Mouse (Mus musculus) stomach, postnatal 0 days (tissue): ENCODE measurements around the gene Cnnm4. TPM values are rescaled to one million over a fixed set of nuclear protein-coding genes. Genes with fewer than 3 reads are reported as not detected.
A peak's percentile ranks its signal among the peaks of the same experiment; 100 is the strongest.
"Not testable (repeated sequence)": the region's sequence is repeated elsewhere in the genome, so short reads cannot be mapped to it uniquely, and the experiment has no call there.

Source experiments
- ATAC-seq: fragments of 200-750 bp; cut with Nextera tagmentation; 2 replicates; pipeline ENCODE4 v1.8.0; 2017; ENCODE audit not compliant: low FRiP score, low TSS enrichment
- DNase-seq: peaks from one replicate; pipeline ENCODE4 v3.0.0-alpha.2; 2016; ENCODE audit warnings: low spot score
- H3K27ac ChIP-seq: fragments of 300-500 bp; sonication (generic); replicated peaks from 2 replicates; pipeline ENCODE4 v1.5.1; 2014; ENCODE audit warnings: mild to moderate bottlenecking, control low read depth
- H3K27me3 ChIP-seq: fragments of 300-500 bp; sonication (generic); 2 replicates; pipeline ENCODE4 v1.6.1; 2014; ENCODE audit warnings: low read length; ENCODE audit not compliant: control insufficient read depth, insufficient read depth
- H3K36me3 ChIP-seq: fragments of 300-500 bp; sonication (generic); 2 replicates; pipeline ENCODE4 v1.6.1; 2014; ENCODE audit warnings: low read length, mixed read lengths; ENCODE audit not compliant: control insufficient read depth, insufficient read depth
- H3K4me1 ChIP-seq: fragments of 300-500 bp; sonication (generic); replicated peaks from 2 replicates; pipeline ENCODE4 v1.6.1; 2014; ENCODE audit warnings: antibody characterized with exemption; ENCODE audit not compliant: control insufficient read depth, insufficient read depth
- H3K4me2 ChIP-seq: fragments of 300-500 bp; sonication (generic); replicated peaks from 2 replicates; pipeline ENCODE4 v1.6.1; 2014; ENCODE audit warnings: low read depth, mild to moderate bottlenecking, control low read depth, moderate library complexity
- H3K4me3 ChIP-seq: fragments of 300-500 bp; sonication (generic); 2 replicates; pipeline ENCODE4 v1.5.1; 2014; ENCODE audit warnings: low read depth, low read length, control low read depth
- H3K9ac ChIP-seq: fragments of 300-500 bp; sonication (generic); 2 replicates; pipeline ENCODE4 v1.6.1; 2014; ENCODE audit warnings: mild to moderate bottlenecking, low read length, control low read depth, mixed read lengths
- H3K9me3 ChIP-seq: fragments of 300-500 bp; sonication (generic); 2 replicates; pipeline ENCODE4 v1.6.1; 2016; ENCODE audit warnings: low read length; ENCODE audit not compliant: control insufficient read depth
- CTCF ChIP-seq: IDR thresholded peaks from 2 replicates; pipeline ENCODE4 v1.5.1; 2016; ENCODE audit warnings: antibody characterized with exemption, low read depth, mild to moderate bottlenecking, moderate library complexity
- EP300 ChIP-seq: optimal IDR thresholded peaks from 2 replicates; pipeline ENCODE3; 2016; ENCODE audit warnings: antibody characterized with exemption
- WGBS: fragments of 180-500 bp; shearing (Covaris S2); extraction: QIAGEN DNeasy Blood & Tissue Kit; methylation state at CpG from one replicate; pipeline ENCODE4 v1.1.7; 2014; 5-methylcytosine and 5-hydroxymethylcytosine counted together
- polyA plus RNA-seq: library from polyadenylated mRNA; unstranded; fragments of >200 nt; fragmentation: Nextera tagmentation; extraction: Ambion mirVana; gene quantifications from 2 replicates; pipeline ENCODE4 v1.2.1, GENCODE M21; 2015

Cnnm4 gene
- polyA plus RNA-seq, 1 experiment from 2014 or later = 18.2 TPM

- DNase-seq (no peak), ATAC-seq (no peak)
- Histone ChIP-seq H3K27ac (no peak overlapping the region), H3K9ac (no peak overlapping the region), H3K27me3 (no peaks in the 10 kb centered on the region), H3K4me2 (no peak overlapping the region), H3K36me3 (peaks cover 6% of the 10 kb centered on the region), H3K4me1 (no peaks in the 10 kb centered on the region), H3K4me3 (no peak overlapping the region), H3K9me3 (no peaks in the 10 kb centered on the region)
- TF ChIP-seq CTCF = no peak
- no peak for TF ChIP-seq EP300
- 59% methylated on average over 8 of the region's 8 CpGs for WGBS
Observed at GRCm38 (mm10) chr1:36536397-36536728, 64.9 kb downstream of the Cnnm4 start.

GRCm38 (mm10) chr1:36536783-36537182 is 65.4 kb downstream of the Cnnm4 start, which contains the start of gene Ankrd23:
TSS of gene Ankrd23 (minus strand) at chr1:36536883.
- H3K9ac ChIP-seq, H3K4me2 ChIP-seq, DNase-seq, H3K36me3 ChIP-seq, H3K27me3 ChIP-seq, H3K27ac ChIP-seq, ATAC-seq, H3K4me3 ChIP-seq, H3K9me3 ChIP-seq, H3K4me1 ChIP-seq: not testable (repeated sequence)
- WGBS = 90% methylated on average over 9 of the region's 9 CpGs

DNA sequence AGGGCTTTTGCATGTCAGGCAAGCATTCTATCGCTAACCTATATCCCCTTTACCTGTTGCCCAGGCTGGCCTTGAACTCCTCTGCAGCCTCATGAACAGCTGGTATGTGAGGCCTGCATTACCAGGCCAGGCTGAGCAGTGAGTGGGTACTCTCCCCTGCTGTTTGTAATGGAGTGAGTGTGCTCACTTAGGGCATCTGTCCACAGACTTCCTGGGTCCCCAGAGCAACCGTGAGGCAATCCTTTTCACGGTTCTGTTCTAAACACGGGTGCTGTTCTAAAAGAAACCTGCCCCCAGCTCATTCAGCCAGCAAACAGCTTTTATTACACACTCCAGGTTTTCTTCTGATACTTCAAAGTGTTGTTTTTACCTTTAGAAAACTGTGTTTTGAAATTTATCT is 67.3 kb downstream of the Cnnm4 start:
- Histone ChIP-seq H3K27ac (no peak overlapping the region), H3K4me2 (no peak overlapping the region), H3K9ac (no peak overlapping the region), H3K4me3 (no peak overlapping the region), H3K27me3 (no peaks in the 10 kb centered on the region), H3K36me3 (peaks cover 6% of the 10 kb centered on the region), H3K4me1 (no peaks in the 10 kb centered on the region), H3K9me3 (no peaks in the 10 kb centered on the region)
- DNase-seq (no peak), ATAC-seq (no peak)
- TF ChIP-seq EP300 (no peak), CTCF (no peak)
- WGBS = 76% methylated on average over 4 of the region's 4 CpGs

DNA sequence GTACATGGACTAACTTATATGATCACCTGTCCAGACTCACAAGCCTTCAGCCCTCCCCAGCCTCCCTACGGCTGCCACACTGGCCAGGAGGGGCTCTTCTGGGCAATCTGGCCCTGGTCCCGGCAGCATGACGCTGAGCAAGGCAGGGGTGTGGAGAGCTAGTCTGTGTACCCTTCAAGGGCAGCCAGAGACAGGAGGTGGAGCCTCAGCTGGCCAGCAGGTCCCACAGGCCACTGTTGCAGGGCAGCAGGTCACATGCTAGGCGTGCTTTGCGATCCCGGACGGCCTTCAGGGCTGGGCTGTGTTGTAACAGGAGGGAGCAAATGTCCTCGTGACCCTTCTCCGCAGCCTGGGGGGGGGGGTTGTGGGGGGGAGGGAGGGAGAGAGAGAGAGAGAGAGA is 67.8 kb downstream of the Cnnm4 start, which contains the start of gene Gm42417:
Gene Gm42417, minus strand, starts transcription at position 244 of the 400 bp plus-strand sequence.
- TF ChIP-seq EP300 = no peak
- no peak for TF ChIP-seq CTCF
- Histone ChIP-seq H3K36me3 (peaks cover 6% of the 10 kb centered on the region), H3K4me1 (no peaks in the 10 kb centered on the region), H3K4me3 (no peak within 1 kb of the TSS), H3K27me3 (no peaks in the 10 kb centered on the region), H3K4me2 (no peak within 1 kb of the TSS), H3K9ac (no peak within 1 kb of the TSS), H3K9me3 (no peaks in the 10 kb centered on the region), H3K27ac (0 out of 2 replicates have a peak within 1 kb of the TSS, but pooled peaks have one; percentile 35)
- ATAC-seq (peak; percentile 85), DNase-seq (peak; percentile 78)
- 37% methylated on average over 9 of the region's 9 CpGs for WGBS

DNA sequence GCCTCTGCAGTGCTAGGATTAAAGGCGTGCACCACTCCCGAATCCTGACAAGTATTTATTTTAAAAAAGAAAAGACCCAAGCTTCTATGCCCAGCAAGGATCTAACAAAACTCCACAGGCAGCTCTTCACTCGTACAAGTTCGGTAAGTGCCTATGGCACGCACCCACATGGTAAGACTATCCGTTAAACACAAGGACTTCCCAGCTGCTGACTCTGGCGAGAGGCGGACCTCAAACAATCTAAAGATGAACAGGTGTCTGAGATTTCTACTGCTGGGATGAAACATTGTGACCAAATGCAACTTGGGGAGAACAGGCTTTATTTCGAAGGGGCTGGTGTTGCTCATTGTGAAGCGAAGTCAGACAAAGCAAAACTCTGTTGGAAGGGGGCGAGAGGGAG is 68.7 kb downstream of the Cnnm4 start:
- Histone ChIP-seq H3K36me3 (peaks cover 6% of the 10 kb centered on the region), H3K27ac (no peak overlapping the region), H3K4me3 (no peak overlapping the region), H3K4me1 (no peaks in the 10 kb centered on the region), H3K9ac (no peak overlapping the region), H3K4me2 (no peak overlapping the region), H3K27me3 (no peaks in the 10 kb centered on the region), H3K9me3 (no peaks in the 10 kb centered on the region)
- ATAC-seq (no peak), DNase-seq (no peak)
- TF ChIP-seq EP300 (no peak), CTCF (no peak)
- 87% methylated on average over 11 of the region's 11 CpGs for WGBS

- no peak overlapping the region for H3K4me3 ChIP-seq
- TF ChIP-seq EP300 (no peak), CTCF (no peak)
- H3K4me2 ChIP-seq = no peak overlapping the region
- H3K4me1 ChIP-seq = no peaks in the 10 kb centered on the region
- H3K9ac ChIP-seq = no peak overlapping the region
- H3K27me3 ChIP-seq = no peaks in the 10 kb centered on the region
- DNase-seq (no peak), ATAC-seq (no peak)
- H3K9me3 ChIP-seq = no peaks in the 10 kb centered on the region
- no peak overlapping the region for H3K27ac ChIP-seq
- 92% methylated on average over 12 of the region's 12 CpGs for WGBS
- H3K36me3 ChIP-seq = peaks cover 6% of the 10 kb centered on the region
Observed at GRCm38 (mm10) chr1:36540807-36541206, 69.4 kb downstream of the Cnnm4 start.
